Mouse (Mus musculus): ENCODE measurements around the gene Gm20696. TPM values are rescaled to one million over a fixed set of nuclear protein-coding genes. Genes with fewer than 3 reads are reported as not detected.

The Gm20696 gene
- polyA plus RNA-seq, 2 experiments = 0.16 to 0.33 TPM

GRCm38 (mm10) chr6:99538194-99538941 is 128.2 kb downstream of the Gm20696 start:
- no peak for ATAC-seq (ENCODE audit: insufficient read depth)
- Histone ChIP-seq H3K27me3 (ENCODE audit: control insufficient read depth, insufficient read depth, low read length) (no peaks in the 10 kb centered on the region), H3K36me3 (replicated peaks; ENCODE audit: control insufficient read depth, insufficient read depth, low read depth) (no peaks in the 10 kb centered on the region), H3K4me3 (ENCODE audit: insufficient read depth in 1 of 2, low read depth in 2 of 2, low read length in 2 of 2) (no peak overlapping the region), H3K27ac (no peak overlapping the region), H3K4me1 (replicated peaks; ENCODE audit: control insufficient read depth in 2 of 2, insufficient read depth in 2 of 2, low read length in 1 of 2) (peaks cover 0 to 5% of the 10 kb centered on the region in 2 experiments; a peak in 2 of 4 replicates), H3K9me3 (ENCODE audit: control insufficient read depth, low read length) (no peaks in the 10 kb centered on the region), H3K9ac (replicated peaks) (no peak overlapping the region), H3K4me2 (ENCODE audit: low read depth) (no peak overlapping the region)
- WGBS (ENCODE audit: insufficient replicate concordance) = 76% methylated on average over 17 of the region's 17 CpGs
- DNase-seq (ENCODE audit: low read depth in 3 of 3, low spot score in 3 of 3) = no peak
- TF ChIP-seq EP300 (IDR thresholded peaks at IDR 0.05; ENCODE audit: low read depth) = no peak
- no peak for TF ChIP-seq CTCF (IDR thresholded peaks at IDR 0.05; ENCODE audit: low read depth)

GRCm38 (mm10) chr6:99534211-99534745 is 132.3 kb downstream of the Gm20696 start:
- H3K27ac ChIP-seq = no peak overlapping the region
- no peaks in the 10 kb centered on the region for H3K36me3 ChIP-seq (replicated peaks; ENCODE audit: control insufficient read depth, insufficient read depth, low read depth)
- peaks cover 0 to 9% of the 10 kb centered on the region in 2 experiments; a peak in 2 of 4 replicates for H3K4me1 ChIP-seq (replicated peaks; ENCODE audit: control insufficient read depth in 2 of 2, insufficient read depth in 2 of 2, low read length in 1 of 2)
- no peak for ATAC-seq (ENCODE audit: insufficient read depth)
- 45% methylated on average over 5 of the region's 5 CpGs for WGBS (ENCODE audit: insufficient replicate concordance)
- no peak overlapping the region for H3K4me2 ChIP-seq (ENCODE audit: low read depth)
- no peak overlapping the region for H3K4me3 ChIP-seq (ENCODE audit: insufficient read depth in 1 of 2, low read depth in 2 of 2, low read length in 2 of 2)
- H3K9me3 ChIP-seq (ENCODE audit: control insufficient read depth, low read length) = no peaks in the 10 kb centered on the region
- no peak for DNase-seq (ENCODE audit: low read depth in 3 of 3, low spot score in 3 of 3)
- H3K9ac ChIP-seq (replicated peaks) = no peak overlapping the region
- TF ChIP-seq EP300 (IDR thresholded peaks at IDR 0.05; ENCODE audit: low read depth) = no peak
- TF ChIP-seq CTCF (IDR thresholded peaks at IDR 0.05; ENCODE audit: low read depth) = no peak
- no peaks in the 10 kb centered on the region for H3K27me3 ChIP-seq (ENCODE audit: control insufficient read depth, insufficient read depth, low read length)

GRCm38 (mm10) chr6:99532458-99532857 is 134.1 kb downstream of the Gm20696 start:
- H3K9ac ChIP-seq (replicated peaks) = no peak overlapping the region
- H3K4me1 ChIP-seq (replicated peaks; ENCODE audit: control insufficient read depth in 2 of 2, insufficient read depth in 2 of 2, low read length in 1 of 2) = peaks cover 0 to 8% of the 10 kb centered on the region in 2 experiments; a peak in 1 of 4 replicates
- ATAC-seq (ENCODE audit: insufficient read depth) = no peak
- TF ChIP-seq CTCF (IDR thresholded peaks at IDR 0.05; ENCODE audit: low read depth) (no peak), EP300 (IDR thresholded peaks at IDR 0.05; ENCODE audit: low read depth) (no peak)
- H3K27ac ChIP-seq = no peak overlapping the region
- WGBS (ENCODE audit: insufficient replicate concordance) = 50% methylated on average over 4 of the region's 4 CpGs
- H3K36me3 ChIP-seq (replicated peaks; ENCODE audit: control insufficient read depth, insufficient read depth, low read depth) = no peaks in the 10 kb centered on the region
- H3K4me2 ChIP-seq (ENCODE audit: low read depth) = no peak overlapping the region
- H3K9me3 ChIP-seq (ENCODE audit: control insufficient read depth, low read length) = no peaks in the 10 kb centered on the region
- DNase-seq (ENCODE audit: low read depth in 3 of 3, low spot score in 3 of 3) = no peak
- no peak overlapping the region for H3K4me3 ChIP-seq (ENCODE audit: insufficient read depth in 1 of 2, low read depth in 2 of 2, low read length in 2 of 2)
- no peaks in the 10 kb centered on the region for H3K27me3 ChIP-seq (ENCODE audit: control insufficient read depth, insufficient read depth, low read length)

GRCm38 (mm10) chr6:99528972-99529371 is 137.6 kb downstream of the Gm20696 start:
- no peak for TF ChIP-seq EP300 (IDR thresholded peaks at IDR 0.05; ENCODE audit: low read depth)
- no peak for TF ChIP-seq CTCF (IDR thresholded peaks at IDR 0.05; ENCODE audit: low read depth)
- DNase-seq (ENCODE audit: low read depth in 3 of 3, low spot score in 3 of 3) (no peak), ATAC-seq (ENCODE audit: insufficient read depth) (no peak)
- Histone ChIP-seq H3K9me3 (ENCODE audit: control insufficient read depth, low read length) (no peaks in the 10 kb centered on the region; the same call in 1 of the 2 replicates), H3K27me3 (ENCODE audit: control insufficient read depth, insufficient read depth, low read length) (no peaks in the 10 kb centered on the region), H3K27ac (no peak overlapping the region), H3K9ac (replicated peaks) (no peak overlapping the region), H3K4me2 (ENCODE audit: low read depth) (no peak overlapping the region), H3K4me3 (ENCODE audit: insufficient read depth in 1 of 2, low read depth in 2 of 2, low read length in 2 of 2) (no peak overlapping the region), H3K4me1 (replicated peaks; ENCODE audit: control insufficient read depth in 2 of 2, insufficient read depth in 2 of 2, low read length in 1 of 2) (peaks cover 0 to 8% of the 10 kb centered on the region in 2 experiments; a peak in 1 of 4 replicates), H3K36me3 (replicated peaks; ENCODE audit: control insufficient read depth, insufficient read depth, low read depth) (no peaks in the 10 kb centered on the region)
- 52% methylated on average over 2 of the region's 2 CpGs for WGBS (ENCODE audit: insufficient replicate concordance)

GRCm38 (mm10) chr6:99527457-99528105 is 139.0 kb downstream of the Gm20696 start:
- DNase-seq (ENCODE audit: low read depth in 3 of 3, low spot score in 3 of 3) = no peak
- Histone ChIP-seq H3K36me3 (replicated peaks; ENCODE audit: control insufficient read depth, insufficient read depth, low read depth) (no peaks in the 10 kb centered on the region), H3K9me3 (ENCODE audit: control insufficient read depth, low read length) (no peaks in the 10 kb centered on the region; the same call in 1 of the 2 replicates), H3K27ac (no peak overlapping the region), H3K4me1 (replicated peaks; ENCODE audit: control insufficient read depth in 2 of 2, insufficient read depth in 2 of 2, low read length in 1 of 2) (peaks cover 0 to 2% of the 10 kb centered on the region in 2 experiments; a peak in 1 of 4 replicates), H3K27me3 (ENCODE audit: control insufficient read depth, insufficient read depth, low read length) (no peaks in the 10 kb centered on the region), H3K4me2 (ENCODE audit: low read depth) (no peak overlapping the region), H3K4me3 (ENCODE audit: insufficient read depth in 1 of 2, low read depth in 2 of 2, low read length in 2 of 2) (no peak overlapping the region), H3K9ac (replicated peaks) (no peak overlapping the region)
- TF ChIP-seq EP300 (IDR thresholded peaks at IDR 0.05; ENCODE audit: low read depth) (no peak), CTCF (IDR thresholded peaks at IDR 0.05; ENCODE audit: low read depth) (peak; percentile 50)
- ATAC-seq (ENCODE audit: insufficient read depth) = no peak
- 71% methylated on average over 6 of the region's 6 CpGs for WGBS (ENCODE audit: insufficient replicate concordance)

Measured in liver, embryonic 14.5 days (tissue).